Mouse (Mus musculus) MEL (cell line): Measurements from ENCODE around the gene Olfr557. TPM values are rescaled to one million over a fixed set of nuclear protein-coding genes. Genes with fewer than 3 reads are reported as not detected.

ENCODE experiments used
- DNase-seq: peaks from one replicate; pipeline ENCODE4 v3.0.0; 2011; ENCODE audit warnings: low read depth, low spot score
- H3K27ac ChIP-seq: 2 replicates; pipeline ENCODE4 v1.5.1; 2012; ENCODE audit warnings: low read depth, mild to moderate bottlenecking, control low read depth, low read length, moderate library complexity; ENCODE audit not compliant: control insufficient read depth
- H3K27me3 ChIP-seq, 2 experiments: fragments of 150-350 bp in 1 of 2; sonication (generic) in 1 of 2; 2 replicates each; pipeline ENCODE4 v1.6.1; 2012; ENCODE audit warnings: low read length in 2 of 2, mild to moderate bottlenecking in 2 of 2, improper control_type of control experiment in 1 of 2, moderate library complexity in 1 of 2; ENCODE audit not compliant: insufficient read depth in 2 of 2, control insufficient read depth in 1 of 2
- H3K36me3 ChIP-seq, 2 experiments: 2 replicates each; pipeline ENCODE4 v1.6.1; 2012 to 2014; ENCODE audit warnings: low read length in 2 of 2, improper control_type of control experiment in 1 of 2, inconsistent platforms in 1 of 2, mild to moderate bottlenecking in 1 of 2; ENCODE audit not compliant: insufficient read depth in 2 of 2, control insufficient read depth in 1 of 2
- H3K4me1 ChIP-seq, 2 experiments: fragments of 150-350 bp in 1 of 2; sonication (generic) in 1 of 2; 2 replicates each; pipeline ENCODE4 v1.6.1; 2012; ENCODE audit warnings: low read length in 2 of 2, improper control_type of control experiment in 1 of 2, mild to moderate bottlenecking in 1 of 2; ENCODE audit not compliant: insufficient read depth in 2 of 2, control insufficient read depth in 1 of 2
- H3K4me3 ChIP-seq, 2 experiments: fragments of 150-350 bp in 1 of 2; sonication (generic) in 1 of 2; 2 replicates each; pipeline ENCODE4 v1.5.1; 2012; ENCODE audit warnings: low read depth in 2 of 2, low read length in 2 of 2, mild to moderate bottlenecking in 2 of 2, moderate library complexity in 2 of 2, control low read depth in 1 of 2, improper control_type of control experiment in 1 of 2; ENCODE audit not compliant: control insufficient read depth in 1 of 2, insufficient read depth in 1 of 2
- H3K79me2 ChIP-seq: 2 replicates; pipeline ENCODE4 v1.6.1; 2012; ENCODE audit warnings: mild to moderate bottlenecking, low read length, moderate library complexity; ENCODE audit not compliant: control insufficient read depth, poor library complexity, insufficient read depth
- H3K9ac ChIP-seq: 2 replicates; pipeline ENCODE4 v1.6.1; 2012; ENCODE audit warnings: low read depth, mild to moderate bottlenecking, control low read depth, low read length, moderate library complexity; ENCODE audit not compliant: control insufficient read depth, poor library complexity, severe bottlenecking
- H3K9me3 ChIP-seq: fragments of 150-350 bp; sonication (generic); replicated peaks from 2 replicates; pipeline ENCODE4 v1.6.1; 2012; ENCODE audit warnings: mild to moderate bottlenecking, low read length, improper control_type of control experiment, moderate library complexity; ENCODE audit not compliant: insufficient read depth
- BHLHE40 ChIP-seq: IDR thresholded peaks from 2 replicates; pipeline ENCODE4 v1.6.1; 2012; ENCODE audit warnings: low read depth, mild to moderate bottlenecking, inconsistent platforms, low read length, improper control_type of control experiment, borderline replicate concordance
- CTCF ChIP-seq, 3 experiments: IDR thresholded peaks in 2 of 3; conservative IDR thresholded peaks in 1 of 3; 2 replicates each; pipeline ENCODE4 v1.5.1; 2011 to 2012; ENCODE audit warnings: low read length in 3 of 3, low read depth in 2 of 3, mild to moderate bottlenecking in 2 of 3, improper control_type of control experiment in 1 of 3, inconsistent platforms in 1 of 3, mixed read lengths in 1 of 3, moderate library complexity in 1 of 3; ENCODE audit not compliant: control insufficient read depth in 1 of 3, insufficient read depth in 1 of 3, poor library complexity in 1 of 3, severe bottlenecking in 1 of 3
- MYB ChIP-seq: IDR thresholded peaks from 2 replicates; pipeline ENCODE4 v1.6.1; 2011; ENCODE audit warnings: mild to moderate bottlenecking, low read depth, low read length, improper control_type of control experiment
- POLR2AphosphoS5 ChIP-seq: IDR thresholded peaks from 2 replicates; pipeline ENCODE4 v1.6.1; 2012; ENCODE audit warnings: low read depth, borderline replicate concordance, mild to moderate bottlenecking, inconsistent platforms, low read length, moderate library complexity, mixed read lengths
- RAD21 ChIP-seq: IDR thresholded peaks from 2 replicates; pipeline ENCODE4 v1.6.1; 2011; ENCODE audit warnings: mild to moderate bottlenecking, low read depth, low read length, improper control_type of control experiment
- RCOR1 ChIP-seq: IDR thresholded peaks from 2 replicates; pipeline ENCODE4 v1.6.1; 2012; ENCODE audit warnings: low read depth, mild to moderate bottlenecking, inconsistent platforms, low read length, improper control_type of control experiment
- SMC3 ChIP-seq: IDR thresholded peaks from 2 replicates; pipeline ENCODE4 v1.6.1; 2011; ENCODE audit warnings: low read depth, low read length, improper control_type of control experiment
- TAL1 ChIP-seq: IDR thresholded peaks from 2 replicates; pipeline ENCODE4 v1.6.1; 2012; ENCODE audit warnings: mild to moderate bottlenecking, inconsistent platforms, low read length, moderate library complexity, mixed read lengths
- TBP ChIP-seq: IDR thresholded peaks from 2 replicates; pipeline ENCODE4 v1.8.0; 2011; ENCODE audit warnings: low read depth, low read length, improper control_type of control experiment
- ZC3H11A ChIP-seq: IDR thresholded peaks from 2 replicates; pipeline ENCODE4 v1.6.1; 2012; ENCODE audit warnings: low read depth, mild to moderate bottlenecking, inconsistent platforms, low read length, improper control_type of control experiment
- ZKSCAN1 ChIP-seq: IDR thresholded peaks from 2 replicates; pipeline ENCODE4 v1.6.1; 2012; ENCODE audit warnings: low read depth, mild to moderate bottlenecking, inconsistent platforms, low read length, improper control_type of control experiment, moderate library complexity
- polyA plus RNA-seq, 2 experiments: library from polyadenylated mRNA; stranded (reverse) in 1 of 2; unstranded in 1 of 2; fragments of >175 nt in 1 of 2; fragments of >200 nt in 1 of 2; gene quantifications; 2 replicates each; pipeline versions ENCODE4 v1.2.1 to v1.2.4; 2012; ENCODE audit warnings: low replicate concordance in 2 of 2, low read depth in 1 of 2; ENCODE audit not compliant: insufficient read length in 2 of 2, insufficient read depth in 1 of 2, missing spikeins in 1 of 2
- total RNA-seq: library from RNA; depleted of rRNA; stranded (reverse); fragments of 300-350 nt; gene quantifications from 2 replicates; pipeline ENCODE4 v1.2.3, GENCODE M21; 2012; rRNA removed

The Olfr557 gene
- total RNA-seq (not detected in 2 replicates), polyA plus RNA-seq (not detected)

DNA sequence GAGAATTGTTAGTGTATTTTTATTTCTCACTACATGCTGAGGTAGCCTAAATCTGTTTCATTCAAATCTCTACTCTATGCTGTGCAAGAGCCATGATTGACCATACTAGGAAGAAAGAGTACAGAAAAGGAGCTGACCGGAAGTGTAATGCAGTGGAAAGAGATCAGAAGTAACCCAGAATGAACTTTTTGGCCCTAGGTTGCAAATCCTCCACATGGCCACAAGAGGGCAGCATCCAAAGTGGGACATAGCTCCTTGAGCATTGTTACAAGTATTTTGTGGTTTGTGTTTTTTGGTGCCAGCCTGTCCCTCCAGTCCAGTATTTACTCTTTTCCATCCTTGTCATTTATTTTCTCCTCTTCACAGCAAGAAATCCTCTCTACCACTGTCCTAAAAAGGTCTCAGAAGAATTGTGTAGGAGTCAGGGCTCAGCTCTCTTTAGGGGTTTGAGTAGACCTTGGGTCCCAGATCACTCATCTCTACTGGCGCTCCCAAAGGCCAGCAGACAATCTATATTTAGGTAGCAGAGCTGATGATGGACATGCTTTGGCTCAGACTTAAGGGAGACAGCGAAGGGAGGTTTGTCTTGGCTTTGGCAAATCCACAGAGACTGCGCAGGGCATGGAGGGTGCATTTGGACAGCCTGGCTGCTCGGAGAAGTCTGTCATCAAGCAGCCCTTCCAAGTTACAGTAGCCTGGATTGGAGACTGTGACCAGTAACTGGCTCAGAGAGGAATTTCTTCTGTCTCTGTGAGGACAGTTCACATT is at the start of gene Olfr557:
Gene Olfr557, plus strand, starts transcription at position 553 of the 768 bp plus-strand sequence.
- Histone ChIP-seq H3K4me1 (no peaks in the 10 kb centered on the region), H3K4me3 (no peak within 1 kb of the TSS), H3K9me3 (no peaks in the 10 kb centered on the region), H3K27ac (no peak within 1 kb of the TSS), H3K36me3 (no peaks in the 10 kb centered on the region), H3K27me3 (no peaks in the 10 kb centered on the region), H3K9ac (no peak within 1 kb of the TSS), H3K79me2 (no peaks in the 10 kb centered on the region)
- no peak for TF ChIP-seq ZKSCAN1
- peak; percentile 84 for TF ChIP-seq SMC3
- TF ChIP-seq ZC3H11A: peak; percentile 67
- TF ChIP-seq TBP: no peak
- TF ChIP-seq RAD21: peak; percentile 70
- 0 out of 2 replicates have a peak, but pooled peaks have one; percentile 27 for TF ChIP-seq BHLHE40
- peak; percentile 86 to 93 (median 87) for TF ChIP-seq CTCF (IDR thresholded peaks at IDR 0.05 in 2 of 3, conservative IDR thresholded peaks at IDR 0.05 in 1 of 3; ENCODE audit: control insufficient read depth in 1 of 3, insufficient read depth in 1 of 3, low read depth in 2 of 3, low read length in 3 of 3, poor library complexity in 1 of 3, severe bottlenecking in 1 of 3)
- DNase-seq: peak; percentile 55

DNA sequence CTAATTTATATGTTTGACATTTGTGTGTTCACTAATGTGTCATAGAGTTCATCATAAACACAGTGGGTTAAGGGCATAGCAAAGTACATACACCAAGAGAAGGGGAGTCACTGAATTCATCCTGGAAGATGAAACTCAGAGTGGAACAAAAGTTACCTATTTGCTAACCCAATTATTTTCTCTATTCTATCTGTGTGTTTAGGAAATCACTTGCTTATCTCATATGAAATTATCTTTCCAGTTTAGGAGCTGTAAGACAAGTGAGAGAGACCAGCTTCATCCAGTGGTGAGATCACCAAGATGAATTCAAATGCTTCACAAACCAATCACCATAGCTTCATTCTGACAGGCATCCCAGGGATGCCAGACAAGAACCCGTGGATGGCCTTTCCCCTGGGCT is 37.2 kb upstream of the Olfr557 start, which contains the start of gene Olfr555:
Gene Olfr555, plus strand, starts transcription at position 301 of the 400 bp plus-strand sequence.
- Histone ChIP-seq H3K27ac (no peak within 1 kb of the TSS), H3K4me3 (no peak within 1 kb of the TSS), H3K9ac (no peak within 1 kb of the TSS), H3K27me3 (peaks cover 0 to 3% of the 10 kb centered on the region in 2 experiments; a peak in 2 of 4 replicates), H3K9me3 (no peaks in the 10 kb centered on the region), H3K79me2 (no peaks in the 10 kb centered on the region), H3K4me1 (no peaks in the 10 kb centered on the region), H3K36me3 (no peaks in the 10 kb centered on the region)
- DNase-seq: no peak
- TF ChIP-seq MYB: no peak
- TF ChIP-seq TBP: no peak

DNA sequence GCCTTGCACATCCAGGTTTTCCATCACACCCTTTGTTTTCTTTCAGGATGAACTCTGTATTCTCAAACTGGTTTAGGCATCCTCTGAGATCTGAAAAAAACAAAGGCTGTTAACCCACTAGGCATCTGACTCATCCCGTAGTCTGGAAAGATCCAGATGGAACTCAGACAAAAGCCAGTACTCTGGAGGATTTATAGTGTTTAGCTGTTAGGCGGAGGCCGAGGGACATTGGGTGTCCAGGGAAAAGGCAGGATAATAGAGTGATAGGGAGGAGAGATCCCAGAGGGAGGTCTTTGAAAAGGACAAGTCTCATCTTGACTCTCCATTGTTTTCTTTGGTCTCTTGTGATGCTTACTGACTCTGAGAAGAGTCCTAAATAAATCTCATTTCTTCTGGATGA is 31.1 kb upstream of the Olfr557 start, which contains the start of gene Olfr556:
Gene Olfr556, plus strand, starts transcription at position 301 of the 400 bp plus-strand sequence.
- no peak within 1 kb of the TSS for H3K9ac ChIP-seq
- H3K36me3 ChIP-seq: no peaks in the 10 kb centered on the region
- H3K4me1 ChIP-seq: no peaks in the 10 kb centered on the region
- no peak for TF ChIP-seq RCOR1
- no peak for TF ChIP-seq TAL1
- TF ChIP-seq ZKSCAN1: no peak
- TF ChIP-seq CTCF (IDR thresholded peaks at IDR 0.05 in 2 of 3, conservative IDR thresholded peaks at IDR 0.05 in 1 of 3; ENCODE audit: control insufficient read depth in 1 of 3, insufficient read depth in 1 of 3, low read depth in 2 of 3, low read length in 3 of 3, poor library complexity in 1 of 3, severe bottlenecking in 1 of 3): no peak
- no peak for TF ChIP-seq POLR2AphosphoS5
- TF ChIP-seq, all 39 proteins: peak for 0
- Histone ChIP-seq H3K27me3 (peaks cover 0 to 1% of the 10 kb centered on the region in 2 experiments; a peak in 2 of 4 replicates), H3K79me2 (no peaks in the 10 kb centered on the region), H3K9me3 (no peaks in the 10 kb centered on the region), H3K4me3 (no peak within 1 kb of the TSS), H3K27ac (no peak within 1 kb of the TSS)
- no peak for DNase-seq
